Mouse (Mus musculus) small intestine, adult 2 months (tissue): Measurements from ENCODE around the gene Asap3. TPM values are rescaled to one million over a fixed set of nuclear protein-coding genes. Genes with fewer than 3 reads are reported as not detected.

ENCODE experiments used
- H3K27ac ChIP-seq: fragments of 200-500 bp; 2 replicates; pipeline ENCODE4 v1.5.1; 2012; ENCODE audit warnings: low read depth, low read length, control low read depth, inconsistent platforms; ENCODE audit not compliant: insufficient read depth
- H3K27me3 ChIP-seq: fragments of 200-500 bp; 2 replicates; pipeline ENCODE4 v1.6.1; 2012; ENCODE audit warnings: mild to moderate bottlenecking, moderate library complexity, low read length, inconsistent platforms; ENCODE audit not compliant: control insufficient read depth, insufficient read depth
- H3K36me3 ChIP-seq: fragments of 200-500 bp; 2 replicates; pipeline ENCODE4 v1.6.1; 2012; ENCODE audit warnings: mild to moderate bottlenecking, low read length, control low read depth, inconsistent platforms; ENCODE audit not compliant: control insufficient read depth, insufficient read depth
- H3K4me1 ChIP-seq: fragments of 200-500 bp; 2 replicates; pipeline ENCODE4 v1.6.1; 2012; ENCODE audit warnings: low read length, inconsistent platforms, mixed read lengths; ENCODE audit not compliant: control insufficient read depth, insufficient read depth, insufficient read length
- H3K4me3 ChIP-seq: fragments of 200-500 bp; 2 replicates; pipeline ENCODE4 v1.5.1; 2012; ENCODE audit warnings: low read depth, mild to moderate bottlenecking, control low read depth, inconsistent platforms, low read length, moderate library complexity
- CTCF ChIP-seq: fragments of 200-500 bp; IDR thresholded peaks from 2 replicates; pipeline ENCODE4 v1.5.1; 2012; ENCODE audit warnings: low read depth, mild to moderate bottlenecking, control low read depth, inconsistent platforms, low read length, moderate library complexity, mixed read lengths; ENCODE audit not compliant: insufficient replicate concordance, insufficient read length; ENCODE audit errors: extremely low read depth
- POLR2A ChIP-seq: fragments of 200-500 bp; IDR thresholded peaks from 2 replicates; pipeline ENCODE4 v1.6.1; 2012; ENCODE audit warnings: low read depth, mild to moderate bottlenecking, control low read depth, inconsistent platforms, low read length, moderate library complexity
- WGBS: fragments of 180-500 bp; shearing (Covaris S2); methylation state at CpG from one replicate; pipeline ENCODE4 v1.1.7; 2018; 5-methylcytosine and 5-hydroxymethylcytosine counted together
- polyA plus RNA-seq: library from polyadenylated mRNA; depleted of rRNA; stranded (reverse); fragments of >200 nt; gene quantifications from 2 replicates; pipeline ENCODE4 v1.2.3, GENCODE M21; 2012

The Asap3 gene
- polyA plus RNA-seq, 1 experiment: 1.3 TPM

DNA sequence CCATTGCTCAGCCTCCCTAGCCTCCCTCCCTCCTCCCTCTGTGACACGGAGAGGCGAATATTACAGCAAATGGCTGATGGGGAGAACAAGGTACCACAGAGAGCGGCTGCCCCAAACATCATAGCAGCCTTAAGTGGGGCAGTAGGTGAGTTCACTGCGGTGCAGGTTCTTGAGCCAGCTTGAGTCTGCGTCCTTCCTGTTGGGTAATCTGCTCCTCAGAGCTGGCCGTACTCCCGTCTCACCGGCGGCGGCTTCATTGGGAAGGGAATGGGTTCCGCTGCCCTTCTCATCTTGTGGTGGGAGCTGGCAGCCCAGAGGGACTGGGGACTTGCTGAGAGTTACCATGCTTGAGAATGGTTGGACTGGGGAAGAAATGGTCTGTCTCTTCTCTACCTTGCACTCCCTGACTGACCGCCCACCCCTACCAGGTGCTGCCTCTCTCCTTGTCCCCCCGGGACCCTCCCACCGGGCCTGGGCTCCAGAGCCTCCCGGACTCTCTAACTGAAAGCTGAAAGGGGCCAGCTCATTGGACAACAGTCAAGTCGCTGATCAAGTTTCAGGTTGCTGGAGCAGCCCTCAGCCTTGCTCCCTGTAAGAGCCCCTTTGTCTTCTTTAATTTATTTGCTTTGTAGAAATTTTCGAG is 14.1 kb downstream of the Asap3 start:
- Histone ChIP-seq H3K27me3 (no peaks in the 10 kb centered on the region), H3K36me3 (no peaks in the 10 kb centered on the region), H3K4me3 (no peak overlapping the region), H3K4me1 (peaks cover 7% of the 10 kb centered on the region), H3K27ac (no peak overlapping the region)
- 49% methylated on average over 17 of the region's 17 CpGs for WGBS
- no peak for TF ChIP-seq POLR2A
- TF ChIP-seq CTCF: no peak

DNA sequence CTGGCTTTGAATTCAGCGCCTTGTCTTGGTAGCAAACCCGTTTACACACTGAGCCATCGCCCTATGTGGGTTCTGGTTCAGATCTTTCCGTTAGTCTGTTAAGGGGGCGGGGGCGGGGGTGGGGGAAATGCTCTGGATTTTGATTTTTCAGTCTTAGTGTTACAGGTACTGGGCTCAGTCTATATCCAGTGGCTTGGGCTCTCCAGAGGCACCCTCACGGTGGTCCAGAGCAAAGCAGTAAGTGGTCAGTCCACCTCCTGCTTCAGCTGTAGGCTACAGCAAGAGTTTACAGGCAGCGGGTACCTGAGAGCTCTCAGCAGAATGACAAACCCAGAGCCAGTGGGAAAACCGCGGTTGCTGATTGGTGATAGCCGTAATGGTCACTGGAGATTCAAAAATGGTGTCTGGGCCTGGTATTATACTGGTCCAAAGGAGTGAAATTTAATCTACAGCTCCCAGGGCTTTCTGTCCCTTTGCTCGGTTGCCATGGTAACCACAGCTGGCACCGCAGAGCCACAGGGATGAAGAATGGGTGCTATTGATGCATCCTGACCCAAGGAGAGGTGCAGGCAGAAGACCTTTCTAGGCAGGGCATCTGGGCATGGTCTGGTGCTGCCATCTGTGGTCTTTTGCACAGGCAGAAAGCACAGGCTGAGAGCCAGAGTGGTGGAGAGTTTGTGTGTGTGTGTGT is 17.5 kb downstream of the Asap3 start:
- H3K36me3 ChIP-seq: no peaks in the 10 kb centered on the region
- H3K4me3 ChIP-seq: no peak overlapping the region
- H3K27me3 ChIP-seq: no peaks in the 10 kb centered on the region
- H3K4me1 ChIP-seq: peaks cover 5% of the 10 kb centered on the region; the same call in 1 of the 2 replicates
- TF ChIP-seq POLR2A: no peak
- no peak for TF ChIP-seq CTCF
- no peak overlapping the region for H3K27ac ChIP-seq
- 79% methylated on average over 13 of the region's 13 CpGs for WGBS

GRCm38 (mm10) chr4:136224240-136224559 is 18.0 kb downstream of the Asap3 start:
- Histone ChIP-seq H3K4me1 (peaks cover 5% of the 10 kb centered on the region; the same call in 1 of the 2 replicates), H3K4me3 (no peak overlapping the region), H3K36me3 (no peaks in the 10 kb centered on the region), H3K27me3 (no peaks in the 10 kb centered on the region), H3K27ac (no peak overlapping the region)
- no peak for TF ChIP-seq CTCF
- no peak for TF ChIP-seq POLR2A
- 63% methylated on average over 5 of the region's 5 CpGs for WGBS

- H3K4me3 ChIP-seq: no peak overlapping the region
- H3K4me1 ChIP-seq: 0 out of 2 replicates have a peak, but pooled peaks cover 5% of the 10 kb centered on the region
- no peaks in the 10 kb centered on the region for H3K27me3 ChIP-seq
- H3K36me3 ChIP-seq: no peaks in the 10 kb centered on the region
- no peak overlapping the region; the same call in 1 of the 2 replicates for H3K27ac ChIP-seq
- WGBS: 76% methylated on average over 23 of the region's 23 CpGs
- TF ChIP-seq CTCF (no peak), POLR2A (no peak)
Measured at GRCm38 (mm10) chr4:136224677-136225460, 18.7 kb downstream of the Asap3 start.

- H3K27me3 ChIP-seq: no peaks in the 10 kb centered on the region
- H3K27ac ChIP-seq: no peak overlapping the region
- 83% methylated on average over 7 of the region's 7 CpGs for WGBS
- H3K4me1 ChIP-seq: peaks cover 7% of the 10 kb centered on the region; the same call in 1 of the 2 replicates
- H3K4me3 ChIP-seq: no peak overlapping the region
- H3K36me3 ChIP-seq: no peaks in the 10 kb centered on the region
- TF ChIP-seq CTCF (no peak), POLR2A (no peak)
Measured at GRCm38 (mm10) chr4:136227408-136227807, 21.2 kb downstream of the Asap3 start.

- no peaks in the 10 kb centered on the region for H3K36me3 ChIP-seq
- no peaks in the 10 kb centered on the region for H3K27me3 ChIP-seq
- peaks cover 7% of the 10 kb centered on the region; the same call in 1 of the 2 replicates for H3K4me1 ChIP-seq
- TF ChIP-seq CTCF (no peak), POLR2A (no peak)
- no peak overlapping the region for H3K27ac ChIP-seq
- WGBS: 55% methylated on average over 5 of the region's 5 CpGs
- no peak overlapping the region for H3K4me3 ChIP-seq
Measured at GRCm38 (mm10) chr4:136228640-136229039, 22.5 kb downstream of the Asap3 start.

DNA sequence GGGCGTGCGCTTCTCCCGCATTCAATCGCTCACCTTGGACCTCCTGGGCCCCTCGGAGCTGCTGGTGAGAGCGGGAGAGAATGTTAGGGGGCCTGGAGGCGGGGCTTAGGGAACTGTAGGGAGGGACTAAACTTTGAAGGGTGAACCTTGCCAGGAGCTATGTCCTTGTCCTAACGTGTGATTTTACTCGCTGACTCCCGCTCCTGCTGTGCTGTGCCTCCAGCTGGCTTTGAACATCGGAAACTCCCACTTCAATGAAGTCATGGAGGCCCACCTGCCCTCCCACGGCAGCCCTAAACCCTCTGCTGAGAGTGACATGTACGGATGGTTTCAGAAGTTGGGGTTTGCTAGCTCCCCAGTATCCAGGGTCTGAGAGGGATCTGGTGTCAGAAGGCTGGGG is 32.5 kb downstream of the Asap3 start:
- no peaks in the 10 kb centered on the region for H3K4me1 ChIP-seq
- 46% methylated on average over 13 of the region's 13 CpGs for WGBS
- H3K27ac ChIP-seq: no peak overlapping the region
- H3K36me3 ChIP-seq: no peaks in the 10 kb centered on the region
- no peak overlapping the region for H3K4me3 ChIP-seq
- H3K27me3 ChIP-seq: no peaks in the 10 kb centered on the region
- no peak for TF ChIP-seq POLR2A
- TF ChIP-seq CTCF: no peak
